Mouse (Mus musculus): Measurements from ENCODE around the gene Cox15. TPM values are rescaled to one million over a fixed set of nuclear protein-coding genes. Genes with fewer than 3 reads are reported as not detected.

The Cox15 gene
- 9.7 and 10.4 TPM in 2 replicates for polyA plus RNA-seq (2016; fragmentation: Nextera tagmentation; extraction: Ambion mirVana)

DNA sequence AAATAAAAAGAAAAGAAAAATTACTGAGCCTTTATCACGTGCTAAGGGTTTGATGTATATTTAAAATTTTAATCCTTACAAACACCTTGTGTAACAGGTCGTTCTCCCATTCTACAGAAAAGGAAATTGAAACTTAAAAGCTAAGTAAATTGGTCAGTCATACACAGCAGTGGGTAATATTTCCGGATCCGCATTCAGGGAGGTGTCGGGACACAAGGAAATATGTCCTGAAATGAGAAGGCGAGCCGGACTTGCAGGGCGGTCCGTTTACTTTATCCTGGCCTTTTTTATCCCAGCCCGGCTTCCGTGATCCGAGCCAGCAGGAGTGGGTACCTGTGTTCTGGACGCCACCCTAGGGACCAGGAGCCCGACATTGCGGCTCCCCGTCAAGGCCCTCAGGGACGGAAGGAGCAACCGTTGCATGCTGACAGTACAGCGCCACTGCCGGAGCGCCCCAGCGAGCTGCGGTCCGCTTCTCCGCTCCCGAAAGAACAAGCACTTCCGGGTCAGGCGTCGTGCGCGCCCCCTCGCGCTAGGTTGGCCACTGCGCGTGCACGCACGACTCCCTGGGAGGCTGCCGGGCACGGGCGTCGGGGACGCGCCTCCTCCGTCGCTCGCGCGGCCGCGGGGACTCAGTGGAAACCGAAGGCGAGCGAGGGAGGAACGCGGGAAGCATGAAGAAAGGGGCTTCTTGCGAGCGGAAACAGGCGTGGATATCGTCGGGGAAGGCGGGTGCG lies at the start of gene Cox15, which contains the start of gene Cutc:
TSS of gene Cox15 (minus strand) at position 512 of the 737 bp plus-strand sequence.
TSS of gene Cutc (plus strand) at position 508 of the 737 bp plus-strand sequence.
- ATAC-seq: peak; percentile 86
- H3K9me3 ChIP-seq (replicated peaks): no peaks in the 10 kb centered on the region
- H3K4me1 ChIP-seq: peaks cover 22% of the 10 kb centered on the region
- H3K4me2 ChIP-seq: peak within 1 kb of the TSS; percentile 76
- peak within 1 kb of the TSS; percentile 71 for H3K4me3 ChIP-seq
- peaks cover 35% of the 10 kb centered on the region for H3K36me3 ChIP-seq
- peak within 1 kb of the TSS; percentile 86 for H3K9ac ChIP-seq
- WGBS (ENCODE audit: insufficient replicate concordance): under 1% methylated on average over 62 of the region's 62 CpGs
- H3K27ac ChIP-seq: peak within 1 kb of the TSS; percentile 93
- no peaks in the 10 kb centered on the region for H3K27me3 ChIP-seq (replicated peaks)

DNA sequence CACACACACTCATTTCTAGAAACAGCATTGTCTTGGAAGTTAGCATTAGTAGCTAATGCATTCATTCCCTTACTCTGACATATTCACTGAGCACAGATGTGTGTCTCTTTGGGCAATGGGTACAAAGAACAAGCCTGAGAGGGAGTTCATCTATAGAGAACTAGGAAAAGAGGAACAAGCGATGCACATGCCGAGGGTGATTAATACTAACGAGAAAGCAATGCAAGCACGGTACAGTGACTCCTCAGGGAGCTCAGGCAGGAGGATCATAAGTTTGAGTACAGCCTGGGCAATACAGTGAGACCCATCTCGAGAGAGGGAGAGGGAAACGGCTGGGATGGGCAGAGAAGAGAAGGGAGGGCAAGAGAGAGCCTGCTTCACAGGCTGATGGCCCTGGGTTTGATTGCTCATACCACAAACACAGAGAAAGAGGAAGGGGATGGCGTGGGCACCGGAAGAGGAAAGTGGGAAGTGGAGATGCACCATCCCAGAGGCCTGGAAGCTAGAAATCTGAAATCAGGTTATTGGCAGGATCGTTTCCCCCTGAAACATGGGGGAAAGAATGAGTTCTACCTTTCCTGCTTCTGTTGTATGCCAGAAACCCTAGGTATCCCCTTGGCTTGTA lies 48.7 kb upstream of the Cox15 start:
- Histone ChIP-seq H3K4me1 (no peaks in the 10 kb centered on the region), H3K36me3 (no peaks in the 10 kb centered on the region)

DNA sequence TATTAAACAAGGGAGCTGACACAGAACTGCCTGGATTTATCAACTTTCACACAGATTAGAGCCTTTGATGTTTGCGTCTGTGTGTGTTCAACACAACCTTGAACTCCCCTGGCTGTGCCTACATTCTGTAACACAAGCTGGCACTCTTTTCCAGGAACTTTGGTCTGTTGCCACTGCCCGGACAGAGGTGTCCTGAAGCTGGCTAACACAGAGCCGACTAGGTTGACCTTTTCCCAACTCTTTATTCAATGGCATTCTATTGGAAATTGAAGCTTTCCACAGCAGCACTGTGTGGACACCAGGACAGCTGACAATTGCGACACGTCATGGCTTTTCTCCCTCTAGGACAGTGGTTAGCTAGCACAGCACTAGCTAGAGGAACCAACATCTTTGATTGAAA lies 44.4 kb upstream of the Cox15 start:
- Histone ChIP-seq H3K9ac (no peak overlapping the region), H3K36me3 (no peaks in the 10 kb centered on the region), H3K4me2 (no peak overlapping the region), H3K9me3 (replicated peaks) (no peaks in the 10 kb centered on the region), H3K27me3 (replicated peaks) (no peaks in the 10 kb centered on the region), H3K4me1 (no peaks in the 10 kb centered on the region), H3K27ac (no peak overlapping the region), H3K4me3 (no peak overlapping the region)
- 54% methylated on average over 5 of the region's 5 CpGs for WGBS (ENCODE audit: insufficient replicate concordance)
- ATAC-seq: peak; percentile 57; the same call in 1 of the 2 replicates

More for the DNA sequence above, 48.7 kb upstream of the Cox15 start:
- H3K4me3 ChIP-seq: no peak overlapping the region
- H3K4me2 ChIP-seq: no peak overlapping the region
- no peak overlapping the region for H3K27ac ChIP-seq
- no peaks in the 10 kb centered on the region for H3K27me3 ChIP-seq (replicated peaks)
- no peaks in the 10 kb centered on the region for H3K9me3 ChIP-seq (replicated peaks)
- WGBS (ENCODE audit: insufficient replicate concordance): 26% methylated on average over 9 of the region's 9 CpGs
- no peak overlapping the region for H3K9ac ChIP-seq
- ATAC-seq: no peak

DNA sequence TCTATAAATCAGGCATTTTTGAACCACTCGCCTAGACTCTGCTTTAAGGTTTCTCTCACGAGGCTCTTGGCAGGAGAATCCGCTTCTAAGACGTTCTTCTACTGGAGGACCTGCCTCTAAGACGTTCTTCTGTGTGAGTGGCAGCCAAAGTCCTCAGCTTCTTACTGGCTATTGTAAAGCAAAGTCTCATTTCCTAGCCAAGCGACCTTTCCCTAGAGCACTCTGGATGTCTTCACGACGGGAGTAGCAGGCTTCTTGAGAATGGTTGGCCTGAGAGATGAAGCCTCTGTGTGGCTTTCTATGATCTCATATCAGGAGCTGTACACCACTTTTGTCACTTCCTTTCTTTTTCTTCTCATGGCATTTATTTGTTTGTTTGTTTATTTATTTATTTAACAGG lies 42.7 kb upstream of the Cox15 start:
- H3K4me2 ChIP-seq: no peak overlapping the region
- no peak overlapping the region for H3K9ac ChIP-seq
- H3K36me3 ChIP-seq: no peaks in the 10 kb centered on the region
- 73% methylated on average over 8 of the region's 8 CpGs for WGBS (ENCODE audit: insufficient replicate concordance)
- no peaks in the 10 kb centered on the region for H3K9me3 ChIP-seq (replicated peaks)
- no peak overlapping the region for H3K27ac ChIP-seq
- H3K4me3 ChIP-seq: no peak overlapping the region
- no peaks in the 10 kb centered on the region for H3K27me3 ChIP-seq (replicated peaks)
- no peak for ATAC-seq
- no peaks in the 10 kb centered on the region for H3K4me1 ChIP-seq

DNA sequence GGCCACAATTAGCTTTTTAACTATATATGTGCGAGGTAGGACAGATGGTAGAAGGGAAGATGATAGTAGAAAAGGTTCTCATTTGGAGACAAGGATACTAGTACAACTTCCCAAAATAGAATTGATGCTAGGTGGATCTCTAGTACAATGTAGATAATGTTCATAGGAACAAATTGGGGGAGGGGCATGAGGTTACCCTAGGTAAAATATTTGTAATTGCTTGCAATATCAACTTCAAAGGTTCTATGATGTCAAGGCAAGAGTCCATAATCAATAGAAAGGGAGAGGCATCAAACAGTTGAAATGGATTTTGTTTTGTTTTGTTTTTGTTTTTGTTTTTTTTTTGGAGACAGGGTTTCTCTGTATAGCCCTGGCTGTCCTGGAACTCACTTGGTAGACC lies 41.2 kb upstream of the Cox15 start:
- no peak for ATAC-seq
- Histone ChIP-seq H3K9ac (no peak overlapping the region), H3K36me3 (no peaks in the 10 kb centered on the region), H3K9me3 (replicated peaks) (no peaks in the 10 kb centered on the region), H3K4me1 (no peaks in the 10 kb centered on the region), H3K4me2 (no peak overlapping the region), H3K4me3 (no peak overlapping the region), H3K27me3 (replicated peaks) (no peaks in the 10 kb centered on the region), H3K27ac (no peak overlapping the region)
- WGBS (ENCODE audit: insufficient replicate concordance): 69% methylated on average over 1 of the region's 1 CpGs

DNA sequence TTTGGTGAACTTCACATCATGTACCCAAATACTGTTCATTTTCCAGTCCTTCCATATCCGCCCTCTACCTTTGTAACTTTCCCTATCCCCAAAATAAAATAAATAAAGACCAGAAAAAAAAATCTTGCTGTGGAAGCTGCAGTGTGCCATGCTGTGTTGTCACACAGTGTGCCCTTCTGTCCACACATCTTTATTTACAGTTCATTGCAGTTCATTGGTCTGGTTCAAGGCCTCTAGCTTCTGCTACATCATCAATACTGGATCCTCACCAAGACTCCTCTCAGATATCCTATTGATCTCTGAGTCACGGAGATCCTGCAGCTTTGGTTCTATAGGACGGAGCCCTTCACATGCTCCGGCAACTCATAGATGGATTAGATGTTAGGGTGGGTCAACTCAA lies 39.7 kb upstream of the Cox15 start:
- H3K4me3 ChIP-seq: no peak overlapping the region
- H3K27ac ChIP-seq: no peak overlapping the region
- no peaks in the 10 kb centered on the region for H3K27me3 ChIP-seq (replicated peaks)
- H3K4me2 ChIP-seq: no peak overlapping the region
- H3K9me3 ChIP-seq (replicated peaks): no peaks in the 10 kb centered on the region
- 68% methylated on average over 4 of the region's 4 CpGs for WGBS (ENCODE audit: insufficient replicate concordance)
- no peaks in the 10 kb centered on the region for H3K4me1 ChIP-seq
- no peaks in the 10 kb centered on the region for H3K36me3 ChIP-seq
- no peak overlapping the region for H3K9ac ChIP-seq
- no peak for ATAC-seq

DNA sequence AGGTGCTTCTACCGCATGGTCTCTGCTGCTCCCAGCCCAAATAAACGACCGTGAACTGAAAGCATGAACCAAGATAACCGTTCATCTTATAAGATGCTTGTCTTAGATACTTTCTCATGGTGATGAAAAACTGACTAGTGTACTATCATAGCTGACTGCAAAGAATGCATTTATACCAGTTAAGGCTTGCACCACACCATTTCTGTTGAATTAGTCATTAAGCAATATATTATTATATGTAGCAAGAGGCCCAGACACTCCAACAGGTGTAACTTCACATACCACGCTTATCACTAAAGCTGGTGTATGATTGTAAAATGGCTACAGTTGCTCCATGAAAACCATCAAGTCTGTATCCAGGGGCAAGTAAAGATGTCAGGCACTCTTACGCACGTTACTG lies 37.0 kb upstream of the Cox15 start:
- H3K9ac ChIP-seq: no peak overlapping the region
- H3K4me1 ChIP-seq: peaks cover 4% of the 10 kb centered on the region; the same call in 1 of the 2 replicates
- ATAC-seq: no peak
- no peaks in the 10 kb centered on the region for H3K36me3 ChIP-seq
- no peak overlapping the region for H3K27ac ChIP-seq
- no peaks in the 10 kb centered on the region for H3K9me3 ChIP-seq (replicated peaks)
- no peaks in the 10 kb centered on the region for H3K27me3 ChIP-seq (replicated peaks)
- H3K4me2 ChIP-seq: no peak overlapping the region
- H3K4me3 ChIP-seq: no peak overlapping the region
- 77% methylated on average over 7 of the region's 7 CpGs for WGBS (ENCODE audit: insufficient replicate concordance)

DNA sequence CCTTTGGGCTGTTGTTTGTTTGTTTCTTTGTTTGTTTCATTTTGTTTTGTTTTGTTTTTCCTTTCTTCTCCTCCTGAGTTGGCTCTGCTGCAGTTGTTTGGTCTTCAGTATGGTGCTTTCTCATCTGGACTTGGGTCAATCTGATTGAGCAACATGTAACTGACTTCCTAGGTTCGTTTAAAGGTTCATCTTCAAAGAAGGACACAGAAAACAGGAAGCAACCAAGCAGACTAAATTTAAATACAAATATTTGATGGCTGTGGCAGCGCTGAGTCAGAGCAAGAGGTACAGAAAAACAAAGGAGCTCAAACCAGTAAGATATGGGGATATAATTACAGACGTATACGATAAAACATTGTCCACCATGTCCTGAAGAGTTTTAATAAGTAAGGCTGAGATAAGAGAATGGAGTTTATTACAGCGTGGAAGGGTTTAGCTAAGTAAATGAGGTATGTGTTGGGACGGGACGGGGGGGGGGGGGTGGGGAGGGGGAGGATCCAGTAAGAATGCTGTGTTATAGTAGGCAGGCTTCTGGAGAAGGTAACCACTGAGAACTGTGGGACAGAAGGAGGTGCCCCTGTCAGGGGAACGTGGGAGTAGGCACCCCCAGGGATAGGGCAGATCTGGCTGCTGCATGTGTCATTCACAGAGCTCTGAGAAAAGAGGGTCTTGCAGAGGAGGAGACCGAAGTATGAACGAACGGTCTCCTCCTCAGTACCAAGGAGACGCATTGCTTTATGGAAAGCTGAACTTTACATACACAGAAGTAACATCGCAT lies 33.6 kb upstream of the Cox15 start:
- Histone ChIP-seq H3K4me1 (peaks cover 4% of the 10 kb centered on the region; the same call in 1 of the 2 replicates), H3K9me3 (replicated peaks) (no peaks in the 10 kb centered on the region), H3K9ac (no peak overlapping the region), H3K4me2 (peak overlapping the region; percentile 32; the same call in 1 of the 2 replicates), H3K27me3 (replicated peaks) (no peaks in the 10 kb centered on the region), H3K36me3 (no peaks in the 10 kb centered on the region), H3K27ac (no peak overlapping the region), H3K4me3 (no peak overlapping the region)
- 53% methylated on average over 13 of the region's 13 CpGs for WGBS (ENCODE audit: insufficient replicate concordance)
- ATAC-seq: no peak

DNA sequence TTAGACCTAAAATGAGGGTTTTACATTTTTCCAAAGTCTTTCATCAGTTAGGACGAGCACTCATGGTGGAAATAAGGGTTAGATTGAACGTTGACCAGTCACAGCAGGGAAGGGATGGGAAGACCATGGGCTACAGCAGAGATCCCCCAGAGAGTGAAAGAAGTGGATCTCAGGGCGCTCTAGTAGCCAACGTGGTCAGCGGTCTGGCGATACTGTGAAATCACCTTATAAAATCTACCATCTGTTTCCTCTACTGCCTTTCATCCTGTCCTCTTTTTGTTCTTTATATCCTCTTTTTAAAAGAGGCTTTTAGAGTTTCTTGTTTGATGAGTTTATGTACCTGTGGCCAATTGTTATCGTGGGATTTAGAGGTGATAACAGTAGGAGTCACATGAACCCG lies 32.0 kb upstream of the Cox15 start:
- Histone ChIP-seq H3K4me1 (peaks cover 8% of the 10 kb centered on the region; the same call in 1 of the 2 replicates), H3K9me3 (replicated peaks) (no peaks in the 10 kb centered on the region), H3K36me3 (no peaks in the 10 kb centered on the region), H3K9ac (no peak overlapping the region), H3K4me3 (no peak overlapping the region), H3K27me3 (replicated peaks) (no peaks in the 10 kb centered on the region), H3K27ac (no peak overlapping the region), H3K4me2 (peak overlapping the region; percentile 32)
- 47% methylated on average over 8 of the region's 8 CpGs for WGBS (ENCODE audit: insufficient replicate concordance)
- ATAC-seq: no peak

DNA sequence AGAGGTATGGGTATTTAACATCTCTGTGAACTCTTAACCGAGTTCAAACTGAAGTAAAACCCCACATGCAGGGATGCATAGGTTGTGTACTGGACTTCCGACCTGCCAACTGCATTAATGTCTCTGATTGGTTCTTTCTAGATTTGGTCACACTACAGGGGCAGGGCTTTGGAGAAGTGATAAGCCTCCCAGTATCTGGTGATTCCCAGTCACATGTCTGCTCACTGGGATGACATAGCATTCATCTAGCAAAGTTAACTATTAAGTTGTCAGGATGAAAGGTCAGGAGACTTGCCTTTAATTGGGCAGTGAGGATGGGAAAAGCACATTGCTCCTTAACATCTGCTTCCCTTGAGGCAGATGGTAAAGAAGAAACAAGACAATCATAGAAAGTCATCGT lies 29.2 kb upstream of the Cox15 start, which contains the start of gene Abcc2:
TSS of gene Abcc2 (plus strand) at position 213 of the 400 bp plus-strand sequence.
- Histone ChIP-seq H3K9ac (no peak within 1 kb of the TSS; the same call in 1 of the 2 replicates), H3K36me3 (no peaks in the 10 kb centered on the region), H3K4me1 (peaks cover 8% of the 10 kb centered on the region; the same call in 1 of the 2 replicates), H3K27me3 (replicated peaks) (no peaks in the 10 kb centered on the region), H3K9me3 (replicated peaks) (no peaks in the 10 kb centered on the region), H3K4me2 (peak within 1 kb of the TSS; percentile 32), H3K27ac (peak within 1 kb of the TSS; percentile 7; the same call in 1 of the 2 replicates), H3K4me3 (peak within 1 kb of the TSS; percentile 12)
- ATAC-seq: peak; percentile 65
- 53% methylated on average over 3 of the region's 3 CpGs for WGBS (ENCODE audit: insufficient replicate concordance)

DNA sequence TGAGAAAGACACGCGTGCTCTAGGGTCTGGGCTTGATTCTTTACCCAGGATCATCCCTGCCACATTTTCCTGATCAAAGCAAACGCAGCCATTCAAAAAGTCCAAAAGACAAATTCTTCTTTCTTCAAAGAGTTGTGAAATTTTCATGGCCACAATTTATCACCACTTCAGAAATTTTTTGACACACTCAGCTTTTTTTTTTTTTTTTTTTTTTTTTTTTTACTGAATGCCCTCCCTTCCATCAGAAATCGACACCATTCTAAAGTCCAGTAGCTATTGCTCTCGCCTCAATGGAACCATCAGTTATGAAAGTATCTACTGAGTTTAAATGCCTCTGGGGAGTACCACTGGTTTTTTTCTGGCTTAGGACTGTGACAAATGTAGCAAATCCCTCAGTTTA lies 27.6 kb upstream of the Cox15 start:
- H3K9ac ChIP-seq: no peak overlapping the region
- H3K27me3 ChIP-seq (replicated peaks): no peaks in the 10 kb centered on the region
- no peak overlapping the region for H3K27ac ChIP-seq
- H3K36me3 ChIP-seq: no peaks in the 10 kb centered on the region
- no peak overlapping the region for H3K4me3 ChIP-seq
- no peak overlapping the region for H3K4me2 ChIP-seq
- 51% methylated on average over 5 of the region's 5 CpGs for WGBS (ENCODE audit: insufficient replicate concordance)
- no peak for ATAC-seq
- H3K9me3 ChIP-seq (replicated peaks): no peaks in the 10 kb centered on the region
- H3K4me1 ChIP-seq: peaks cover 8% of the 10 kb centered on the region; the same call in 1 of the 2 replicates

DNA sequence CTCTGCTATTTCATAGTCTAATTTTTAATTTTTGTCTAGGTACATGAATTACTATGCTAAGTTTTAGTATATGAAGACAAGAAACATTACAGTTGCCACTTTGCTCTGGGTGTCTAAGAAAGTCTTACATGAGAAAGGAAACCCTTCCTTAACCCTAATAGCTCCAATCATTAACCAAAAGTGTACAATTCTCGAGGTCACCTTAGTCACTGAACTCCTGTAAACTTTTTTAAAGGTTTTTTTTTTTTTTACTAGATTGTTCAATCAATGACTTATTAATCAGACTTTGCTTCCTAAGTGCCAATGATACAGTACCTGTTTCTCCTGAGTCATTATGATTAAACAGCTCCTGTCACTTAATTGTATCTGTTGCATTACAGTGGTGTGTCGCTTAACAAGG lies 24.5 kb upstream of the Cox15 start:
- H3K4me1 ChIP-seq: peaks cover 27% of the 10 kb centered on the region
- no peak for ATAC-seq
- no peak overlapping the region for H3K27ac ChIP-seq
- no peaks in the 10 kb centered on the region for H3K27me3 ChIP-seq (replicated peaks)
- H3K4me3 ChIP-seq: no peak overlapping the region
- H3K9me3 ChIP-seq (replicated peaks): no peaks in the 10 kb centered on the region
- 59% methylated on average over 2 of the region's 2 CpGs for WGBS (ENCODE audit: insufficient replicate concordance)
- H3K9ac ChIP-seq: no peak overlapping the region
- H3K36me3 ChIP-seq: no peaks in the 10 kb centered on the region
- no peak overlapping the region for H3K4me2 ChIP-seq
